Mouse (Mus musculus): Measurements from ENCODE around the gene Pnpla8. TPM values are rescaled to one million over a fixed set of nuclear protein-coding genes. Genes with fewer than 3 reads are reported as not detected.
"Not testable (repeated sequence)": the region's sequence is repeated elsewhere in the genome, so short reads cannot be mapped to it uniquely, and the experiment has no call there.

Gene Pnpla8
- total RNA-seq, 4 experiments from 2014 or later: 118 to 127 (median 126) TPM

- peak; percentile 59 to 72 for DNase-seq (ENCODE audit: low spot score in 2 of 2)
Measured at GRCm38 (mm10) chr12:44269311-44269831, 48.2 kb downstream of the Pnpla8 start.

GRCm38 (mm10) chr12:44274125-44274835 lies 53.1 kb downstream of the Pnpla8 start:
- no peak for DNase-seq (ENCODE audit: low spot score in 2 of 2)

DNA sequence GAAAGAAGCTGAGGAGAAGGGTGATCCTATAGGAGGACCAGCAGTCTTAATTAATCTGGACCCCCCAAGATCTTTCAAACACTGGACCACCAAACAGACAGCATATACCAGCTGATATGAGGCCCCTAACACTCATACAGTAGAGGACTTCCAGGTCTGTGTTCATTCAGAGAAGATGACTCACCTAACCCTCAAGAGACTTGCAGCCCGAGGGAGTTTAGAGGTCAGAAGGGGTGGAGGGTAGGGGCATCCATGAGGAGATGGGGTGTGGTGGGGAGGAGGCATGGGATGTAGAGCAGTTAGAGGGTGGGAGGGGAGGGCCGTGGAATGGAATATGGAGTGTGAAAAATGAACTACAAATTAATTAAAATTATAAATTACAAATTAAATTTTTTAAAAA lies 59.0 kb downstream of the Pnpla8 start:
- not testable (repeated sequence) for DNase-seq (ENCODE audit: low spot score in 2 of 2)

DNA sequence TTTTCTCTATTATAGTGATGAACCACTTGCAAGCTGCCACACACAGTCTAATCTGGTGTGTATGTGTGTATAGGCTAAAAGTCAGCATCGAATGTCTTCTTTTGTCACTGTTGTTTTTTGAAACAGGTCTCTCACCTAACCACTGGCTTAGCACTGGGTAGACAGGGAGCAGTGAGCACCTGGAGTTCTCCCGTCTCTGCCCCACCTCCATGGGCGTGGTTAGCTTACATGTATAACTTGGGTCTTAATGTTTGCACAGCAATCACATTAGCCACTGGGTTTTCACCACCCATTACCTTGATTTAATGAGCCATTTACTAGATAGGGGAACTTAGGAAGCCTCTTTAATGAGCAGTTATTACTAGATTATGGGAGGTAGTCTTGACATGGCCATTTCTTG lies 60.4 kb downstream of the Pnpla8 start:
- DNase-seq (ENCODE audit: low spot score in 2 of 2): no peak

DNA sequence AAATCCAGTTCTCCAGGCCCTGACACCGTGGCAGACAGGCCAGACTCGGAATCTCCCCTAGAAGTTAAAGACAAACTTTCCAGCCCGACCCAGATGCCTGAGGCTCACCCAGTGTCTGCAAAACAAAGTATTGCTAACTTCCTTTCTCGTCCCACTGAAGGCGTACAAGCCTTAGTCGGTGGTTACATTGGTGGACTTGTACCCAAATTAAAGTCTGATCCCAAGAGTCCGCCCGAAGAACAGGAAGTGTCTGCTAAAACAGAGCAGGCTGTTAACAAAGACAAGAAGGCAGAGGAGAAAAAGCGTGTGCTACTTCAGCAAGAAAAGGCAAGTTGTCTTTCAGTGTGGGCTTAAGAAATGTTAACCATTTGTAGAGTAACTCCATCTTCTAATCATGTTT lies 62.2 kb downstream of the Pnpla8 start:
- no peak for DNase-seq (ENCODE audit: low spot score in 2 of 2)

- DNase-seq (ENCODE audit: low spot score in 2 of 2): no peak
Measured at GRCm38 (mm10) chr12:44286992-44287391, 65.8 kb downstream of the Pnpla8 start.

DNA sequence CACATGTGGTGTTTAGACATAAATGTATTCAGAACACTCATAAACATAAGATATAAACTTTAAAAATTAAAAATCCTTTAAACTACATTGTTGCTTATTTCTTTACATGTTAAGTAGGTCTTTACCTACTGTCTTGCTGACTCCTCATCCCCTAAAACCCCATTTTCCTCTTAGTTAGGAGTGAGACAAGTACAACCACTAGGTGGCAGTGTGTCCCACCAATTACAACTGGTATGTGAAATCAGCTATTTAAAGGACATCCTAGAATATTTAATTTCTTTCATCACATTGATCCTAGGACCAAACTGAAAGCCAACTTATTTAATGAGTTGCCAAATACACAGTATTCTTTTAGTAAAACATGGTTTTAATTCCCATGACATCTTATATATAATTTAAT lies 71.1 kb downstream of the Pnpla8 start:
- DNase-seq (ENCODE audit: low spot score in 2 of 2): peak in 1 of 2 experiments; percentile 71

DNA sequence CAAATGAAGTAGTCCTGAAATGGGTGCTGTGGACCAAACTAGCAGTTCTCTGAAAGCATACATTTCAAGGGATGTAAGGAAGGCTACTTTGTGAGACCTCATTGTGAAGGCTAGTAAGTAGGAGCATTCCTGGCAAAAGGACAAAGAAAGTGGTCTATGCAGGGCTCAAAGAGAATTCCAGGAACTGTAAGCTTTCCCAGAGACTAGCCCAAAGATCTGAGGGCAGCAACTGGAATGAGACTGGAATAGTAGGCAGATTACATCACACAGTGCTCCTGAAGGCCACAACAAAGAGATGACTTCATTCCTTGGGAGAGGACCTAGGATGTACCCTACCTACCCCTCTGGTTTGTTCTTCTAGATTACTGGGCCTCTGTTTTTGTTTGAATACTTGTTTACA lies 79.6 kb downstream of the Pnpla8 start:
- DNase-seq (ENCODE audit: low spot score in 2 of 2): no peak

DNA sequence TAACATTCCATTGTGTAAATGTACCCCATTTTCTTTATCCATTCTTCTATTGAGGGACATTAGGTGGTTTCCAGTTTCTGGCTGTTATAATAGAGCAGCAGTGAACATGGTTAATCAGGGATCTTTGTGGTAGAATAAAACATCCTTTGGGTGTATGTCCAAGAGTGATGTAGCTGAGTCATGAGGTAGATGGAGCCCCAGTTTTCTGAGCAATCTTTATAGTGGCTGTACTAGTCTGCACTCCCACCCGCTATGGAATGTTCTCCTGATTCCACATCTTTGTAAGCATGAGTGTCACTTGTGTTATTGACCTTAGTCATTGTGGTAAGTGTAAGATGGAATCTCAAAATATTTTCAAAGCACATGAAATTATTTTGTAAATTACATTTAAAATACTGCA lies 82.8 kb downstream of the Pnpla8 start:
- no peak for DNase-seq (ENCODE audit: low spot score in 2 of 2)

DNA sequence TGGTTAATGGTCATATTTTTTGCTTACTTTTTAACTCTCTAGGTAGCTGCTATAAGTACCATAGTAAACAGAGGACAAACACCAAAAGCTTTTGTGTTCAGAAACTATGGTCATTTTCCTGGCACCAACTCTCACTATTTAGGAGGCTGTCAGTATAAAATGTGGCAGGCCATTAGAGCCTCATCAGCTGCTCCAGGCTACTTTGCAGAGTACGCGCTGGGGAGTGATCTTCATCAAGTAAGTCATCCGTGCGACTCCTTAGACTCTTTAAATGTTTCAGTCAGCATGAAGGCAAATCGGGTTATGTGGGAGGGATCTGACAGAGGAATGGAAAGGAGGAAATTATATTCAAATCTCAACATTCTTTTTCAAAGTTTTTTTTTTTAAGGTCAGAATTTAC lies 83.7 kb downstream of the Pnpla8 start:
- no peak for DNase-seq (ENCODE audit: low spot score in 2 of 2)

DNA sequence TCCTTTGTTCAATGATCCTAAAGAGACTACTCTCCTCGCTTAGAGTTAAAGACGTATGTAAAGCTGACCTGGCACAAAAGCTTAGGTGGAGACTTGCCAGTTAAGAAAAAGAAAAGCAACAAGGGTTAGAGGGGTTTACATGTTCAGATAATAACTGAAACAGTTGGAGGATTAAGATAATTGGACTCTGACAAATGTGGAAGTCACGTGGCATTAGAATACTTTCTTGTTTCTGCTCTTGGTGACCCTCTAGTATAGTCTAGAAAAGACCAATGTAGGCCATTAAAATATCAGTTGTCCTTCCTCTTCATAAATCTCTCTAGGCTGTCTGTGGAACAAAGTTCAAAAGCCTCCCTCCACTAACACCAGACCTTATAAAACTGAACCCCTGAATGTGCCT lies 87.1 kb downstream of the Pnpla8 start:
- no peak for DNase-seq (ENCODE audit: low spot score in 2 of 2)

GRCm38 (mm10) chr12:44315212-44315611 lies 94.0 kb downstream of the Pnpla8 start:
- no peak for DNase-seq (ENCODE audit: low spot score in 2 of 2)

DNA sequence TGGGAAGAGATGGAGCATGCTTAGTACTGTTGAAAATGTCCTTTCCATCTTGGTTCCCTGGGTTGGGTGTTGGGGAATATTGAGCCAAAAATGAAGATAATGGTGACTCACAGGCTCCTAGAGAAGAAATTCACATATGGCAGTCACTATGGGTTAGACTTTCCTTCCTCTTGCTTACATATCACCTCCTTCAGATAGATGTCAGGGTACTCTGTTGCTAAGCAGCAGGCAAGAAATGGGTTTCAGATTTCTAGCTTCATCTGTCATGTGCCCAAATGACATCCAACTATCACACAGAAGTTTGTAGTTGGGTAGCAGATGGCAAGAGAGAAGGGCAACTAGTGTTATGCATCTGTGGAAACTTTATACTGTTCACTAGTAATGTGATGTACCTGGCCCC lies 103.9 kb downstream of the Pnpla8 start:
- DNase-seq (ENCODE audit: low spot score in 2 of 2): peak in 1 of 2 experiments; percentile 25

DNA sequence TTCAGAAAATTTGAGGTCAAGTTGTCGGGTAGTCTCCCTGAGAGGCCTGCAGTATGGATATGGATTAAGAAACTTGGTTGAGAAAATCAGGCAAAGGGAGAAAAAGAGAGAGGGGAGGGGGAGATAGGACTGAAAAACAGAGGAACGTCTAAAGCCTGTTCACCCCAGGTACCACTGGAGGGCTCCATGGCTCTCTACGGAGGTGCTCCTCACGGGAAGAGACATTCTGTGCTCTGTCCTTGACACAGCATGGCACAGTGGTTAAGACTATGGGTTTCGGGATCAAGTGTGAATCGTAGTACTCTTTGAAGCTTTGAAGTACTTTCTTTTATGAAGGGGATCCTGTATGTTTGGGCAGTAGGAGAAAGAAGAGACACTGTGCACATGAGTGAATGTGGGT lies 106.3 kb downstream of the Pnpla8 start:
- no peak for DNase-seq (ENCODE audit: low spot score in 2 of 2)

- DNase-seq (ENCODE audit: low spot score in 2 of 2): peak; percentile 52 to 70
Measured at GRCm38 (mm10) chr12:44328381-44329315, 107.5 kb downstream of the Pnpla8 start, which contains the start of gene Nrcam. TSS of gene Nrcam (plus strand) at chr12:44328885.

GRCm38 (mm10) chr12:44329316-44330215 lies 108.4 kb downstream of the Pnpla8 start:
- DNase-seq (ENCODE audit: low spot score in 2 of 2): peak; percentile 52 to 65

GRCm38 (mm10) chr12:44330216-44330719 lies 109.1 kb downstream of the Pnpla8 start:
- no peak for DNase-seq (ENCODE audit: low spot score in 2 of 2)

- DNase-seq (ENCODE audit: low spot score in 2 of 2): no peak
Measured at GRCm38 (mm10) chr12:44337136-44337640, 116.0 kb downstream of the Pnpla8 start.

DNA sequence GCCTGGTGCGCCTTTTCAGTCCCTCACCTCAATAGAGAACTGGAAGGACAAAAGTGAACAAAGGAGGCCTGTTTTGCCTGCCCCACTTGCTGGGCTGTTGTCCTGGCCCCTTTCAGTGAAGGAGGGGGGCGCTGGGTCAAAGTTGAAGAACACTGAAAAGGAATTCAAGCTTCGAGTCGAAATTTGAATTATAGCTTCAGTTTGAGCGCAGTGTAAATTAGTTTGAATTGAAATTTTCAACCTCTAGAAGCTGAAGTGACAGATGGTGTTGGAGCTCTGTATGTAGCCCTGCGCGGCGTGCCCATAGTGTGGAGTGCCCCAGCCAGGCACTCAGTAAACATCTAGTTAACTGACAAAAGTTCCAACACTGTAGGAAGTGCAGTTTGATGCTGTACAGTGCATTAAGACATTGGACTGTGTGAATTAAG lies 117.0 kb downstream of the Pnpla8 start:
- DNase-seq (ENCODE audit: low spot score in 2 of 2): no peak

DNA sequence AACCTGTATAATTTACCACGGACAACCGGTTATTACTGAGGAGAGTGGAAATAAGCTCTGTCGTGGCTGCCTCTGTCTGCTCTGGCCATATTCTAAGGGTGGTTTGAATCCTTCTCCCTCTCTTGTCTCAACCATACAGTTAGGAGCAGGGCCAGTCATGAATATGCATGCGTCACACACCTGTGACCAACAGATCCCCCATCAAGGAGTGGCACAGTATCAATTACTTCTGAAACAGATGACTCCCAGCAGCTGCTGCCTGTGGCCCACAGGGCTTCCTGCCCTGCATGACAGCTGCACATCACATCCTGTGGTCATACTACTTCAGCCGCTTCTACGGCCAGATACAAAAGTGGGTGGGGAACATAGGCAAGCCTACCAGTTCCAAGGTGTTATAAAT lies 122.9 kb downstream of the Pnpla8 start:
- DNase-seq (ENCODE audit: low spot score in 2 of 2): no peak

- DNase-seq (ENCODE audit: low spot score in 2 of 2): no peak
Measured at GRCm38 (mm10) chr12:44345251-44345650, 124.1 kb downstream of the Pnpla8 start.
